7 mouse cellular contexts compared by ENCODE assay signal in genomic region chr17:87531411-87532157, GRCm38 (mm10).
A peak's percentile ranks its signal among the peaks of the same experiment; 100 is the strongest.
DNase-seq lines count a peak whose midpoint lies in the region; ATAC-seq and TF ChIP-seq lines count a peak whose summit lies in the region.

No protein-coding gene starts in this region.

- no peaks in the 10 kb centered on the region for H3K9me3 ChIP-seq in MEL (replicated peaks; ENCODE audit: insufficient read depth, low read length)
- no peaks in the 10 kb centered on the region for H3K9me3 ChIP-seq in forebrain, postnatal 0 days (ENCODE audit: low read length)
- no peaks in the 10 kb centered on the region for H3K9me3 ChIP-seq in hindbrain, embryonic 14.5 days (ENCODE audit: control insufficient read depth, low read length)
- no peaks in the 10 kb centered on the region for H3K9me3 ChIP-seq in midbrain, embryonic 15.5 days

- peaks cover 0 to 10% of the 10 kb centered on the region in 2 experiments; a peak in 3 of 4 replicates for H3K4me1 ChIP-seq in MEL (ENCODE audit: control insufficient read depth in 1 of 2, insufficient read depth in 2 of 2, low read length in 2 of 2)
- peaks cover 15% of the 10 kb centered on the region for H3K4me1 ChIP-seq in forebrain, postnatal 0 days (ENCODE audit: insufficient read depth)
- peaks cover 18% of the 10 kb centered on the region; the same call in 1 of the 2 replicates for H3K4me1 ChIP-seq in hindbrain, embryonic 14.5 days (replicated peaks; ENCODE audit: control insufficient read depth, insufficient read depth, low read length)
- peaks cover 28% of the 10 kb centered on the region for H3K4me1 ChIP-seq in midbrain, embryonic 15.5 days

- no peaks in the 10 kb centered on the region; a peak in 1 of 4 replicates for H3K36me3 ChIP-seq in MEL (ENCODE audit: control insufficient read depth in 1 of 2, insufficient read depth in 2 of 2, low read length in 2 of 2)
- H3K36me3 ChIP-seq in forebrain, postnatal 0 days (ENCODE audit: insufficient read depth): no peaks in the 10 kb centered on the region
- no peaks in the 10 kb centered on the region for H3K36me3 ChIP-seq in hindbrain, embryonic 14.5 days (replicated peaks; ENCODE audit: control insufficient read depth, insufficient read depth)
- H3K36me3 ChIP-seq in midbrain, embryonic 15.5 days (replicated peaks): no peaks in the 10 kb centered on the region

- 4% methylated on average over 21 of the region's 21 CpGs for WGBS in forebrain, postnatal 0 days
- WGBS in hindbrain, embryonic 14.5 days: 2% methylated on average over 21 of the region's 21 CpGs
- WGBS in midbrain, embryonic 15.5 days: 2% methylated on average over 21 of the region's 21 CpGs

- no peaks in the 10 kb centered on the region; the same call in 1 of the 2 replicates for H3K79me2 ChIP-seq in MEL (ENCODE audit: control insufficient read depth, insufficient read depth, low read length, poor library complexity)

- no peak for TF ChIP-seq EP300 in MEL (IDR thresholded peaks at IDR 0.05; ENCODE audit: low read depth in 1 of 2, low read length in 2 of 2)

- TF ChIP-seq RAD21 in MEL (IDR thresholded peaks at IDR 0.05; ENCODE audit: low read depth, low read length): no peak

- H3K27me3 ChIP-seq in MEL (ENCODE audit: control insufficient read depth in 1 of 2, insufficient read depth in 2 of 2, low read length in 2 of 2): no peaks in the 10 kb centered on the region
- no peaks in the 10 kb centered on the region for H3K27me3 ChIP-seq in forebrain, postnatal 0 days (ENCODE audit: insufficient read depth, low read length)
- no peaks in the 10 kb centered on the region for H3K27me3 ChIP-seq in hindbrain, embryonic 14.5 days (ENCODE audit: control insufficient read depth, insufficient read depth, low read length)
- no peaks in the 10 kb centered on the region for H3K27me3 ChIP-seq in midbrain, embryonic 15.5 days (replicated peaks)

- DNase-seq in MEL (ENCODE audit: low read depth, low spot score) (peak; percentile 72), liver (peak; percentile 23)
- DNase-seq in adrenal gland, postnatal 14 days: peak; percentile 72
- DNase-seq in forebrain, postnatal 0 days: peak; percentile 36
- no peak for DNase-seq in hindbrain, embryonic 14.5 days (ENCODE audit: low spot score)

- TF ChIP-seq POLR2A in MEL (IDR thresholded peaks at IDR 0.05; ENCODE audit: control insufficient read depth in 1 of 2, insufficient read depth in 1 of 2, low read depth in 1 of 2, low read length in 2 of 2, poor library complexity in 1 of 2): 0 out of 4 replicates have a peak, but pooled peaks have one; percentile 10 to 39

- no peak for ATAC-seq in forebrain, postnatal 0 days
- ATAC-seq in hindbrain, embryonic 14.5 days (ENCODE audit: low FRiP score): no peak
- ATAC-seq in midbrain, embryonic 15.5 days (replicated peaks): 0 out of 2 replicates have a peak, but pooled peaks have one; percentile 19
- ATAC-seq in inflammation-experienced regulatory T-cells, adult 6 months: no peak

- peak overlapping the region; percentile 65 for H3K27ac ChIP-seq in MEL (ENCODE audit: control insufficient read depth, low read depth, low read length)
- no peak overlapping the region for H3K27ac ChIP-seq in forebrain, postnatal 0 days (ENCODE audit: low read depth, low read length)
- H3K27ac ChIP-seq in hindbrain, embryonic 14.5 days: peak overlapping the region; percentile 29; the same call in 1 of the 2 replicates
- H3K27ac ChIP-seq in midbrain, embryonic 15.5 days: peak overlapping the region; percentile 46; the same call in 1 of the 2 replicates

- H3K9ac ChIP-seq in MEL (ENCODE audit: control insufficient read depth, low read depth, low read length, poor library complexity, severe bottlenecking): peak overlapping the region; percentile 70
- H3K9ac ChIP-seq in forebrain, postnatal 0 days: peak overlapping the region; percentile 36
- H3K9ac ChIP-seq in hindbrain, embryonic 14.5 days: peak overlapping the region; percentile 54
- peak overlapping the region; percentile 23 for H3K9ac ChIP-seq in midbrain, embryonic 15.5 days

- peak overlapping the region; percentile 55 to 64 for H3K4me3 ChIP-seq in MEL (ENCODE audit: control insufficient read depth in 1 of 2, insufficient read depth in 1 of 2, low read depth in 2 of 2, low read length in 2 of 2)
- H3K4me3 ChIP-seq in forebrain, postnatal 0 days (ENCODE audit: low read depth, low read length): peak overlapping the region; percentile 42
- peak overlapping the region; percentile 33 for H3K4me3 ChIP-seq in hindbrain, embryonic 14.5 days (replicated peaks; ENCODE audit: low read length)
- peak overlapping the region; percentile 44 for H3K4me3 ChIP-seq in midbrain, embryonic 15.5 days

- peak overlapping the region; percentile 60 for H3K4me2 ChIP-seq in forebrain, postnatal 0 days (ENCODE audit: low read depth)
- peak overlapping the region; percentile 65 for H3K4me2 ChIP-seq in hindbrain, embryonic 14.5 days (replicated peaks)
- peak overlapping the region; percentile 71 for H3K4me2 ChIP-seq in midbrain, embryonic 15.5 days

- TF ChIP-seq CTCF in MEL (IDR thresholded peaks at IDR 0.05 in 2 of 3, conservative IDR thresholded peaks at IDR 0.05 in 1 of 3; ENCODE audit: control insufficient read depth in 1 of 3, insufficient read depth in 1 of 3, low read depth in 2 of 3, low read length in 3 of 3, poor library complexity in 1 of 3, severe bottlenecking in 1 of 3): no peak
- TF ChIP-seq CTCF in forebrain, postnatal 0 days (IDR thresholded peaks at IDR 0.05; ENCODE audit: low read depth): no peak

TF ChIP-seq in MEL, 35 proteins besides CTCF, POLR2A, EP300 and RAD21:
- no peak for TF ChIP-seq MAFK (IDR thresholded peaks at IDR 0.05; ENCODE audit: borderline replicate concordance, low read depth, low read length)
- no peak for TF ChIP-seq GABPA (IDR thresholded peaks at IDR 0.05; ENCODE audit: low read depth, low read length)
- no peak for TF ChIP-seq MEF2A (IDR thresholded peaks at IDR 0.05; ENCODE audit: extremely low read depth, insufficient replicate concordance, low read depth, low read length, poor library complexity, severe bottlenecking)
- peak; percentile 22; the same call in 1 of the 2 replicates for TF ChIP-seq RCOR1 (IDR thresholded peaks at IDR 0.05; ENCODE audit: low read depth, low read length)
- peak; percentile 72 for TF ChIP-seq MYC (IDR thresholded peaks at IDR 0.05; ENCODE audit: low read depth, low read length)
- TF ChIP-seq ETS1 (IDR thresholded peaks at IDR 0.05; ENCODE audit: low read depth, low read length): 0 out of 2 replicates have a peak, but pooled peaks have one; percentile 7
- TF ChIP-seq NRF1 (IDR thresholded peaks at IDR 0.05; ENCODE audit: insufficient read depth, low read depth, low read length, poor library complexity, severe bottlenecking): no peak
- TF ChIP-seq SMC3 (IDR thresholded peaks at IDR 0.05; ENCODE audit: low read depth, low read length): no peak
- TF ChIP-seq ZNF384 (IDR thresholded peaks at IDR 0.05; ENCODE audit: low read depth, low read length): no peak
- TF ChIP-seq SIN3A (IDR thresholded peaks at IDR 0.05; ENCODE audit: low read length): peak; percentile 57
- no peak; the same call in 1 of the 2 replicates for TF ChIP-seq POLR2AphosphoS2 (IDR thresholded peaks at IDR 0.05; ENCODE audit: low read length)
- no peak for TF ChIP-seq MYB (IDR thresholded peaks at IDR 0.05; ENCODE audit: low read depth, low read length)
- TF ChIP-seq MAZ (IDR thresholded peaks at IDR 0.05; ENCODE audit: low read depth, low read length): no peak
- no peak for TF ChIP-seq ZMIZ1 (IDR thresholded peaks at IDR 0.05; ENCODE audit: low read depth, low read length)
- TF ChIP-seq TBP (IDR thresholded peaks at IDR 0.05; ENCODE audit: low read depth, low read length): no peak
- 0 out of 2 replicates have a peak, but pooled peaks have one; percentile 30 for TF ChIP-seq HCFC1 (IDR thresholded peaks at IDR 0.05; ENCODE audit: low read depth, low read length)
- no peak for TF ChIP-seq GATA1 (IDR thresholded peaks at IDR 0.05; ENCODE audit: low read depth, low read length)
- TF ChIP-seq USF1 (IDR thresholded peaks at IDR 0.05; ENCODE audit: low read depth, low read length): peak; percentile 48; the same call in 1 of the 2 replicates
- TF ChIP-seq NELFE (IDR thresholded peaks at IDR 0.05; ENCODE audit: low read depth, low read length): peak; percentile 37; the same call in 1 of the 2 replicates
- TF ChIP-seq TAL1 (IDR thresholded peaks at IDR 0.05; ENCODE audit: low read length): no peak
- no peak for TF ChIP-seq USF2 (IDR thresholded peaks at IDR 0.05; ENCODE audit: borderline replicate concordance in 1 of 2, insufficient read depth in 1 of 2, low read depth in 1 of 2, low read length in 2 of 2)
- TF ChIP-seq BHLHE40 (IDR thresholded peaks at IDR 0.05; ENCODE audit: borderline replicate concordance, low read depth, low read length): no peak; the same call in 1 of the 2 replicates
- TF ChIP-seq MAX (IDR thresholded peaks at IDR 0.05; ENCODE audit: low read length): peak; percentile 71
- no peak for TF ChIP-seq E2F4 (IDR thresholded peaks at IDR 0.05; ENCODE audit: borderline replicate concordance, low read depth, low read length)
- peak; percentile 90; the same call in 1 of the 2 replicates for TF ChIP-seq MXI1 (IDR thresholded peaks at IDR 0.05; ENCODE audit: low read depth, low read length)
- no peak for TF ChIP-seq ZKSCAN1 (IDR thresholded peaks at IDR 0.05; ENCODE audit: low read depth, low read length)
- TF ChIP-seq CHD1 (IDR thresholded peaks at IDR 0.05; ENCODE audit: low read depth, low read length): no peak
- no peak for TF ChIP-seq ZC3H11A (IDR thresholded peaks at IDR 0.05; ENCODE audit: low read depth, low read length)
- TF ChIP-seq KAT2A (conservative IDR thresholded peaks at IDR 0.05; ENCODE audit: low read depth, low read length): no peak; the same call in 1 of the 2 replicates
- TF ChIP-seq JUND (IDR thresholded peaks at IDR 0.05; ENCODE audit: low read depth, low read length): no peak
- no peak for TF ChIP-seq POLR2AphosphoS5 (IDR thresholded peaks at IDR 0.05; ENCODE audit: borderline replicate concordance, low read depth, low read length)
- no peak for TF ChIP-seq ELF1 (IDR thresholded peaks at IDR 0.05; ENCODE audit: low read depth, low read length)
- TF ChIP-seq CHD2 (IDR thresholded peaks at IDR 0.05; ENCODE audit: low read length): no peak
- TF ChIP-seq UBTF (IDR thresholded peaks at IDR 0.05; ENCODE audit: borderline replicate concordance, insufficient read depth, low read depth, low read length): no peak
- no peak for TF ChIP-seq TCF12 (IDR thresholded peaks at IDR 0.05; ENCODE audit: low read depth, low read length)
